Mouse (Mus musculus) E14TG2a.4 (cell line): ENCODE measurements around the gene Nell1.

Experiments
- CTCF ChIP-seq: conservative IDR thresholded peaks from 2 replicates; pipeline ENCODE4 v1.5.1; 2014; ENCODE audit warnings: low read length
- NANOG ChIP-seq: IDR thresholded peaks from 2 replicates; pipeline ENCODE4 v1.6.1; 2014; ENCODE audit warnings: borderline replicate concordance, low read length, mixed read lengths
- POU5F1 ChIP-seq: IDR thresholded peaks from 2 replicates; pipeline ENCODE4 v1.6.1; 2014; ENCODE audit warnings: low read length, borderline replicate concordance

GRCm38 (mm10) chr7:50351564-50351963 lies 376.9 kb downstream of the Nell1 start:
- TF ChIP-seq CTCF (no peak), POU5F1 (no peak), NANOG (no peak)
